Mouse (Mus musculus) stomach, embryonic 14.5 days (tissue): ENCODE measurements around the gene Bhlhe40. TPM values are rescaled to one million over a fixed set of nuclear protein-coding genes. Genes with fewer than 3 reads are reported as not detected.

Experiments used
- ATAC-seq: fragments of 200-750 bp; cut with Nextera tagmentation; 2 replicates; pipeline ENCODE4 v1.8.0; 2017; ENCODE audit warnings: low read depth, moderate TSS enrichment; ENCODE audit not compliant: insufficient number of reproducible peaks, insufficient read depth, low FRiP score
- H3K27ac ChIP-seq: fragments of 300-500 bp; sonication (generic); 2 replicates; pipeline ENCODE4 v1.5.1; 2014; ENCODE audit warnings: mild to moderate bottlenecking, low read length, moderate library complexity, mixed read lengths
- H3K27me3 ChIP-seq: fragments of 300-500 bp; sonication (generic); 2 replicates; pipeline ENCODE4 v1.6.1; 2014; ENCODE audit warnings: low read length, control low read depth, mixed read lengths; ENCODE audit not compliant: control insufficient read depth, insufficient read depth
- H3K36me3 ChIP-seq: fragments of 300-500 bp; sonication (generic); 2 replicates; pipeline ENCODE4 v1.6.1; 2014; ENCODE audit warnings: mild to moderate bottlenecking, control low read depth, low read length, moderate library complexity, mixed read lengths; ENCODE audit not compliant: control insufficient read depth, insufficient read depth
- H3K4me1 ChIP-seq: fragments of 300-500 bp; sonication (generic); 2 replicates; pipeline ENCODE4 v1.6.1; 2014; ENCODE audit warnings: low read length, control low read depth, mixed read lengths; ENCODE audit not compliant: control insufficient read depth, insufficient read depth
- H3K4me2 ChIP-seq: fragments of 300-500 bp; sonication (generic); replicated peaks from 2 replicates; pipeline ENCODE4 v1.6.1; 2014; ENCODE audit warnings: low read depth, low read length, control low read depth
- H3K4me3 ChIP-seq: fragments of 300-500 bp; sonication (generic); 2 replicates; pipeline ENCODE4 v1.5.1; 2014; ENCODE audit warnings: low read depth, low read length, control low read depth
- H3K9ac ChIP-seq: fragments of 300-500 bp; sonication (generic); replicated peaks from 2 replicates; pipeline ENCODE4 v1.6.1; 2014; ENCODE audit warnings: low read depth, mild to moderate bottlenecking, control low read depth, low read length, moderate library complexity, mixed read lengths
- H3K9me3 ChIP-seq: fragments of 300-500 bp; sonication (generic); 2 replicates; pipeline ENCODE4 v1.6.1; 2016; ENCODE audit warnings: low read depth, low read length, control low read depth; ENCODE audit not compliant: control insufficient read depth
- WGBS: fragments of 180-500 bp; shearing (Covaris S2); extraction: QIAGEN DNeasy Blood & Tissue Kit; methylation state at CpG from one replicate; pipeline ENCODE4 v1.1.7; 2014; 5-methylcytosine and 5-hydroxymethylcytosine counted together
- polyA plus RNA-seq: library from polyadenylated mRNA; unstranded; fragments of >200 nt; fragmentation: Nextera tagmentation; extraction: Ambion mirVana; gene quantifications from 2 replicates; pipeline ENCODE4 v1.2.1, GENCODE M21; 2014

Bhlhe40 gene
- polyA plus RNA-seq, 1 experiment from 2014 or later = 19.8 TPM

GRCm38 (mm10) chr6:108643035-108643434 lies 17.4 kb upstream of the Bhlhe40 start:
- Histone ChIP-seq H3K4me3 (no peak overlapping the region), H3K36me3 (no peaks in the 10 kb centered on the region), H3K4me1 (no peaks in the 10 kb centered on the region), H3K9me3 (no peaks in the 10 kb centered on the region), H3K9ac (no peak overlapping the region), H3K27me3 (no peaks in the 10 kb centered on the region), H3K4me2 (no peak overlapping the region), H3K27ac (no peak overlapping the region)
- 72% methylated on average over 6 of the region's 6 CpGs for WGBS
- no peak for ATAC-seq

DNA sequence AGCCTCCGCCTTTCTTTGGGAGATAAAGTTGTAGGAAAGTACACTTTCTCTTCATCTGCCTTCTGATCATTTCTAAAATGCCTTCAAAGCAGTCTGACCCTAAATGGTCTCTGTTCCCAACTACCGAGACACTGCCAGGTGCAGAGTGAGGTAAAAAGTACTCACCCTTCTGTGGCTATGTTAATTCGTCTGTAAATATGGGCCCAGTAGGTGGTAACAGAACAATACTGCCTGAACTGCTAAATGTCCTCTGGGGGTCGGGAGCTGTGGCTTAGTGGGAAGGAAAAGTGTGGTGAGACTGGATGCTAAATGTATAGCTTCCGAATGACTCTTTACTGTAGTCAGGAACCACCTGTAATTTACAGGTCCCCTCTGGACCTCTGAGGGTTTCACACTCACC lies 16.1 kb upstream of the Bhlhe40 start:
- Histone ChIP-seq H3K27ac (no peak overlapping the region), H3K9ac (no peak overlapping the region), H3K4me2 (no peak overlapping the region), H3K36me3 (no peaks in the 10 kb centered on the region), H3K4me1 (no peaks in the 10 kb centered on the region), H3K9me3 (no peaks in the 10 kb centered on the region), H3K27me3 (no peaks in the 10 kb centered on the region), H3K4me3 (no peak overlapping the region)
- no peak for ATAC-seq
- 64% methylated on average over 5 of the region's 5 CpGs for whole genome bisulfite sequencing

- ATAC-seq = no peak
- H3K9me3 ChIP-seq = no peaks in the 10 kb centered on the region
- no peaks in the 10 kb centered on the region for H3K4me1 ChIP-seq
- WGBS = 43% methylated on average over 3 of the region's 3 CpGs
- H3K36me3 ChIP-seq = no peaks in the 10 kb centered on the region
- no peak overlapping the region for H3K9ac ChIP-seq
- no peak overlapping the region for H3K4me2 ChIP-seq
- no peaks in the 10 kb centered on the region for H3K27me3 ChIP-seq
- no peak overlapping the region for H3K4me3 ChIP-seq
- H3K27ac ChIP-seq = no peak overlapping the region
Observed at GRCm38 (mm10) chr6:108647094-108647493, 13.3 kb upstream of the Bhlhe40 start.

DNA sequence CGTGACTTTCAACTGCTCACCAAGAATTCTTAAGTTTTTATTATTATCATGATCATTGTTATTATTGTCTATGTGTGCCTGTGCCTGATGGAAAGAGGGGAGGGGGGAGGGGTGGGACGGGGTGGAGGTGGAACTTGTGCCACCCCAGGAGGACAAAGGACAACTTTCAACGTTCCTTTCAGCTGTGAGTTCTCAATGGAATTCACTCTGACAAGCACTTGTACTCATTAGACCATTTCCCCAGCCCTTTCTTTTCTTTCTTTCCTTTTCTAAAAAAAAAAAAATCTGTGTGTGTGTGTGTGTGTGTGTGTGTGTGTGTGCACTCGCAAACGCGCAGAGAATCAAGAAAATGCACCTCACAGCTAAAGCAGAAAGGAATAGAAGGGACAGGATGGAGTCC lies 12.4 kb upstream of the Bhlhe40 start:
- H3K27ac ChIP-seq = no peak overlapping the region
- no peak overlapping the region for H3K4me3 ChIP-seq
- H3K4me2 ChIP-seq = no peak overlapping the region
- H3K9ac ChIP-seq = no peak overlapping the region
- no peaks in the 10 kb centered on the region for H3K27me3 ChIP-seq
- ATAC-seq = no peak
- no peaks in the 10 kb centered on the region for H3K36me3 ChIP-seq
- WGBS = 65% methylated on average over 6 of the region's 6 CpGs
- H3K4me1 ChIP-seq = no peaks in the 10 kb centered on the region
- no peaks in the 10 kb centered on the region for H3K9me3 ChIP-seq

GRCm38 (mm10) chr6:108655861-108656260 lies 4.6 kb upstream of the Bhlhe40 start:
- Histone ChIP-seq H3K4me1 (peaks cover 6% of the 10 kb centered on the region), H3K9ac (no peak overlapping the region), H3K9me3 (no peaks in the 10 kb centered on the region), H3K4me2 (no peak overlapping the region), H3K36me3 (no peaks in the 10 kb centered on the region), H3K27ac (no peak overlapping the region), H3K27me3 (no peaks in the 10 kb centered on the region), H3K4me3 (no peak overlapping the region)
- WGBS = 50% methylated on average over 2 of the region's 2 CpGs
- no peak for ATAC-seq

DNA sequence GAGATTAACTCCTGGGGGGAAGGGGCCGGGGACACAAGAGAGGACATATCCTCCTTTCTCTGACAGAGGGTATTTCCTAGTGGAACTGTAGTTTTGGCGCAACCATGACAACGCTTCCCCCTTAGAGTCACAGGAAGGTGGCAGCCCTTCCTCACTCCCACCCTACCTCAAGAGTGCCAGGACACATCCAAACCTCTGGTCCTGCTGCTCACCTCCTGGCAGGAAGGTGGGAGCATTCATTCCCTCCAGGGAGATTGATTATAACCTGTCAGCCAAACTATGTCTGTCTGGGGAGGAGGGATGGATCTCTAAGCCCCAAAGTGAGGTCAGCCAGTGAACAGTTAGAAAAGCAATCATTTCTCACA lies 2.4 kb upstream of the Bhlhe40 start:
- H3K4me3 ChIP-seq = peak overlapping the region; percentile 38
- H3K4me2 ChIP-seq = peak overlapping the region; percentile 82
- H3K27ac ChIP-seq = no peak overlapping the region; the same call in 1 of the 2 replicates
- no peaks in the 10 kb centered on the region for H3K36me3 ChIP-seq
- peaks cover 6% of the 10 kb centered on the region for H3K4me1 ChIP-seq
- H3K9me3 ChIP-seq = no peaks in the 10 kb centered on the region
- 50% methylated on average over 3 of the region's 3 CpGs for WGBS
- no peaks in the 10 kb centered on the region for H3K27me3 ChIP-seq
- no peak for ATAC-seq
- no peak overlapping the region for H3K9ac ChIP-seq

DNA sequence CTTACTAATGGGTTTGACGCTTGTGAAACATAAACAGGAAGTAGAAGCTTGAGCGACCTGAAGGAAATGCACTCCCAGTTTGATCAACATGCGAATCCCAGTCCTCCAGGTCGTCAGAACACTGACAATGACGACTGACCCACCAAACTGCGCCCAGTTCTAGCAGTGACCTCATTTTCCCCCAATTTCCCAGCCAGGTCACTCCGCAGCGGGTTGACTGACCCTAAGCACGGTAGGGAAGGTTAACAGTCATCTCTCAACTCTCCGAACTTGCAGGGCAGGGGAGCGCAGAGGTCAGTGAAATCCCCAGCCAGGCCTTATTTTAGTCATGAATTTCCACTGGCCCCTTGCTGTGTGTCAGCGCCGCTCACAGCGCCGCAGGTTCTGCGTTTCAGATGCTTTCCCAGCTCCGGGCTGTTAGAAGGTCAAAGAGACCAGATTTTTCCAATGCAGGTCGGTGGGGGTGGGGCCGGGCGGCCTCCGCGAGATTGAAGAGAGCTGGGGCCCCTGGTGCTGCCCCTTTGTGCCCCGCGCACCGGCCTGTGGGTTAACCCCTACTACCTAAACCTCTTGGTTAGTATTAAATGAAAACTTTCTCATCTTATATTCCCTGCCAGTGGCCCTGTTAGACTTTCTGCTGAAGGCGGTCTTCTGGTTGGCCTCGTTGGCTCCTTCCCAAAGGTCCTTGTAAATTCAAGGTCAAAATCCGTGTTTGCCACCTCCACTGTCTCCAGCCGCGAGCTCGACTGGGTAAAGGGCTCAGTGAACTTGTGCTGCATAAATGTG lies 1.8 kb upstream of the Bhlhe40 start:
- Histone ChIP-seq H3K4me1 (peaks cover 6% of the 10 kb centered on the region), H3K4me3 (peak overlapping the region; percentile 38), H3K4me2 (peak overlapping the region; percentile 82), H3K9me3 (no peaks in the 10 kb centered on the region), H3K9ac (peak overlapping the region; percentile 45), H3K27ac (peak overlapping the region; percentile 97), H3K36me3 (no peaks in the 10 kb centered on the region), H3K27me3 (no peaks in the 10 kb centered on the region)
- 2% methylated on average over 31 of the region's 31 CpGs for WGBS
- ATAC-seq = no peak

- Histone ChIP-seq H3K36me3 (no peaks in the 10 kb centered on the region), H3K4me1 (peaks cover 6% of the 10 kb centered on the region), H3K27me3 (no peaks in the 10 kb centered on the region), H3K27ac (peak overlapping the region; percentile 97), H3K4me3 (peak overlapping the region; percentile 38), H3K9me3 (no peaks in the 10 kb centered on the region), H3K4me2 (peak overlapping the region; percentile 82), H3K9ac (peak overlapping the region; percentile 45)
- peak; percentile 51 for ATAC-seq
- under 1% methylated on average over 31 of the region's 42 CpGs for WGBS
Observed at GRCm38 (mm10) chr6:108659221-108659725, 1.2 kb upstream of the Bhlhe40 start.
